Mouse (Mus musculus): Measurements from ENCODE around the gene Kat6b. TPM values are rescaled to one million over a fixed set of nuclear protein-coding genes. Genes with fewer than 3 reads are reported as not detected.

Kat6b gene
- total RNA-seq, 4 experiments from 2014 or later: 45.4 to 64.1 (median 52.1) TPM

DNA sequence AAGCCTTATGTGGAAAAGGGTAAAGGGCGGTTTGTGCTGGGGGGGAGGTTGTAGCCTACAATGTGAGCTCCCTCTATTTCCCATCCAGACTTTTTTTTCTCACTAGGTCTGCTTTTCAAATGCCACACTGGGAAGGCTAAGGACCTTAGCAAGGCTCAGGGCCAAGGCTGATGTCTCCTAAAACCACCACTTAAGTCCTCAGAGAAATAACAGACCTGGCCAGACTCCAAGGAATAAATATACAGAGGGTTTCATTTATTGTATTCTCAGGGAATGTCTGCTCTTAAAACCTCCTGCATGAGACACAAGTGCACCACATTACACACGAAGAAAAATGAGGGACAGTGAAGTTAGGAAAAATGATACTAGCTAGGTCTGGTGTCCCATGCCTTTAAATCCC is 230.0 kb downstream of the Kat6b start:
- DNase-seq: no peak

DNA sequence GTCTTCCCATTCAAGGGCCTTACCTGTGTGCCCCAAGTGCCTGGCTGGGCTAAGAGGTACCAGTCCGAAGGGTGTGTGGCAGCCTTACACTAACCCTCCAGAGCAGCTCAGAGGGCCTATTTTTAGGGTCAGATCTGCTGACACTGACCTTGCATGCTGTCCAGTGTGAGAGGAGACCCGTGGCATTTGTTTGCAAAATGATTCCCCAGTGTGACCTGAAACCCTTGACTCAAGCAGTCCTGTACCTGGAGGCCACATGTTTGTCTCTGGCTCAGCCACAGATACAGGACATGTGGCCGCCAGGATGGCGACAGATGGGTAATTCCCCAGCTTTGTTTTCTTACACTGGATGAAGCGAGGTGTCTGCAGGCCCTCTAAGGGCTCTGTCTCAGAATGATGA is 233.3 kb downstream of the Kat6b start, which contains the start of gene Dupd1:
Gene Dupd1 (minus strand): TSS at position 91 of the 400 bp plus-strand sequence.
- DNase-seq: no peak

DNA sequence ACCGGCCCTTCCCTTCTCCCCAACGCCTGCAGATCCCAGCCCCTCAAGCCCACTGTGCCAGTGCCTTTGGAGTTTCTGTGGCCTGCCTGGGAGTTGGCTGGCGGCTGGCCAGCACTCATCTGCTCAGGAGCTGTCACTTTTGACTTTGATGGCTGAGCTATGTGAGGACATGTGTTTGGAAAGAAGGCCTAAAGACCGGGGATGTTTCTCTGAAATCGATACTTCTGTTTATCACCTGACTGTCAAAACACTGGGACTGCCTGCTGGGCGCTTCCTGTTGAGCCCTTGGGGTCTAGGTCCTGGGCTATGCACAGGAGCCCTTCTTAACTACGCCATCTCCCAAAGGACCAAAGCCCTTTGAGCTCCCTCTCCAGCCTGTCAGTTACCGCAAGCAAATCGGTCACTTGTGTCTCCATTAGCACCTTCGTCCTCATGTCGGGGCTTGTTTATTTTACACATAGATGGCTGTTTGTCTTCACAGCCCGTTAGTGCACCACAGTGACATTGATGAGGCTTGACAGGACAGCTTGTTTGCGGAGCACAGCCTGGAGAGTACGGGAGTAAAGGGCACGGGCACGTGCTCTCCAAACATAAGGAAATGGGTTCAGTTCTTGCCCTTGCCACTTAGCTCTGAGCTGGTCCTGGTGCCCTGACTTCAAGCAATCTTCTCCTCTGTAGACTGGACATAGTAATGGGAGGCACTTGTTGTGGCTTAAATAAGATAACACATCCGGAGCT is 238.6 kb downstream of the Kat6b start:
- no peak for DNase-seq

DNA sequence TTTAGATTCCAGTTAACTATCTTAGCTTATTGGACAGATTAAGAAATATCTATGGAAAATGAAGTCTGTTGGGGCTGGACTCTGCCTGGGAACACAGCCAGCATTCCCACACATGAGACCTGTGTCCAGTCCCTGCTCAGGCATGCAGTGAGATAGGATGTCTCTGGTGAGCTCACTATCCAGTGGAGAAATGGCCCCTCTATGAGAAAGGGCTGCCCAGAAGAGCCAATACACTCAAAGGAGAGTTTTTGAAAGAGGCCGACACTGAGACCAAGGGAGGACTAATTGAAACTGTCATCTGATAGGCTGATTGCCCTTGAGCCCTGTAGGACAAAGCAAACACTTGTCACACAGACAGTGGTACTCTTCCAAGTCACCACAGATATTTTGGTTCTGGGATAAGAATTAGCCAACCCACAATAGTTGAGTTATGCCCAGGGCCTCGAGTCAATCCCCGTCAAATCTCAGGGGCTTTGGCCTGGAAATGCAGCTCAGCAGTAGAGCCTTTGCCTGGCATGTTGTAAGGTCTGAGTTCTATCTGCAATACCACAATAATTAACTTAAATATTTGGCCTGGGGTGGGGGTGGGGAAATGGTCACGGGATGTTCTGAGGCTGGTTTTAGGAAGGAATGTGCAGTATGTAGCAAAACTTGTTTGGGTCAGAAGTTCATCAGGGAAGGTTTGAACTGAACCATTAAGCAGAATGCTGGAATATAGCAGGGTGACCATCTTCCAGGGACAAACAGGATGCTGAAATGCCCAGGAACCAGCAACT is 239.4 kb downstream of the Kat6b start:
- no peak for DNase-seq

Other genes with a start within 250 kb of the Kat6b start
- 1 to 10 TPM in 2 of 4 experiments, under 1 TPM in 1, not detected in 1; 0.74 to 1.3 (median 1.3) TPM for gene Dupd1, start 233.1 kb downstream of the Kat6b start, total RNA-seq (2022)